Mouse (Mus musculus): ENCODE data around the gene Nudt10. TPM values are rescaled to one million over a fixed set of nuclear protein-coding genes. Genes with fewer than 3 reads are reported as not detected.
"Not testable (repeated sequence)": the region's sequence is repeated elsewhere in the genome, so short reads cannot be mapped to it uniquely, and the experiment has no call there.

The Nudt10 gene
- polyA plus RNA-seq (2012; rRNA removed) = 41.2 and 43.8 TPM in 2 replicates

DNA sequence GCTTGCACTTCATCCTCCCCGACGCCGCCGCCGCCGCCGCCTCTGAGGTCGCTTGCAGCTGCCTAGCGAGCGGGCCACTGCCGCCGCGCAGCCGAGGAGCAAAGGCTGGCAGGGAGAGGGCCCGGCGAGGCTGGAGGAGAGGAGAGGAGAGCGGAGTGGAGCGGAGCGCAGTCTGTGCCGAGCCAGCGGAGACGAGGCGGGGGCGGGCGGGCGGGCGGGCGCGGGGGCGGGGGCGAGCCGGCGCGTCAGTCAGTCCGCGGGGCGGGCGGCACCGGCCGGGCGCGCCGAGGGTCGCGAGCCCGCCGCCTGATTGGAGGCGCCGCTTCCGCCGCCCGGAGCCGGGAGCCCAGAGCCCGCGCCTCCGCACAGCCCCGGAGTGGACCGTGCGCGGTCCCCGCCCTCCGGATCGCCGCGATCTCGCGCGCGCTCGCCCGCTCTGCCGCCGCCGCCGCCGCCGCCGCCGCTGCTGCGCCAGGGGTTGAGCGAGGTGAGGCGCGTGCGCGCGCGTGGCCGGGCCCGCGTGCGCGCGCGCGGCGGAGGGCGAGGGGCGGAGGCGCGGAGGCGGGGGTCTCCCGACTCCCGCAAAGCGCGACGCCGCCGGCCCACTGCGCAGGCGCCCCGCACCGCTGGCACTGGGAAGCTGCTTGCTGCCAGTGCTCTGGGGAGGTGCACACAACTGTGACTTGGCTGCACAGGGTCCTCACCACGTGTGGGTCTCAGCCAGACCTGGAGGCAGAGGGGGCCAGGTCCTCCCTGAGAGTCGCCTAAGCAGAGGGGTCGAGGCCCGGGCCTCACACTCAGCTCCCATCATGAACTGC is at the start of gene Nudt10:
TSS of gene Nudt10 (minus strand) at position 193 of the 818 bp plus-strand sequence.
- DNase-seq (ENCODE audit: low read depth) = not testable (repeated sequence)

DNA sequence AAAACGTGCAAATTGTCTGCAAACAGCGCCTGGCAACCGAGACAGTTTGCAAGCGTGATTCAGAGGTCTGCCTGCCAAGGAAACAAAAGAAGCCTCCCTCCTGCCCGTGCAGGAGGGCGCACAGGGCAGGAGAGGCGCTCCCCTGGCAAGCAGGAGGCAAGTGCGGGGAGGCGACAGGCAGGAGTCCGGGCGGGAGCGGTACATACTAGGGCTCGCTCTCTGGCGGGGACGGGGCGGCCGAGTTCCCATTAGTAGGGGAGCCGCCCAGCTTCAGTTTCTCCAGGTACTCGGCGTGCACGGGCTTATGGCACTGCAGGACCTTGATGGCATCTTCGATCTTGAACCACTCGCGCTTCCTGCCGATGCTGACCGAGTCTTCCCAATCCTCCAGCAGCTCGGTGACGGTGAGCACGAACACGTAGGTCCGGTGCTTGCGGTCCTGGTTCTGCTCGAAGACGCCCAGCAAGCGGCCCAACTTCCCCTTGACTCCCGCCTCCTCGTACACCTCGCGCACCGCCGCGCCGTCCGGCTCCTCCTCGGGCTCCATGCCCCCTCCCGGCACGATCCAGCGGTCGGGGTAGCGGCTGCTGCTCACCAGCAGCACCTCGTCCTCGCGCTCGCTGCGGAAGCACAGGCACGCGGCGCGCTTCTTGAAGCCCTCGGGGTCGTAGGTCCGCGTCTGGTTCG is 536 bp downstream of the Nudt10 start:
- DNase-seq (ENCODE audit: low read depth) = peak; percentile 3

DNA sequence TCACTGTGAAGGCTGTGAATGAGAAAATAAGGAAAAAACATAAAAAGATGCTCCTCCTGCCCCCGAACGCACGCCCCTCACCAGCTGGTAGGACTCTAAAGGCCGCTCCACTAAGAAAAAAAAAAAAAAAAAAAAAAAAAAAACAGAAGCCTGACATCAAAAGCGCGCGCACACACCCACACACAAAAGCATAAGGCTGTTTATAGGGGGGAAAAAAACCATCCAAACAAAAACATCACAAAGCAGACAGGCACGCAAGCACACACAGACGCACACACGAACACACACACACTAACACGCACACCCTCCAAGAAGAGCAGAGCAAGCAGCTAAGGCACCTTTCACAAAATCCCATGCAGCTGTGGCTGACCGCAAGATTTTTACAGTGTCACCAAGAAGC is 1.1 kb downstream of the Nudt10 start:
- DNase-seq (ENCODE audit: low read depth) = peak; percentile 55
- TF ChIP-seq POLR2A (IDR thresholded peaks at IDR 0.05; ENCODE audit: borderline replicate concordance, extremely low read depth, insufficient read depth, insufficient read length, poor library complexity, severe bottlenecking) (no peak), CTCF (IDR thresholded peaks at IDR 0.05; ENCODE audit: borderline replicate concordance, extremely low read depth, insufficient read depth, insufficient read length) (no peak)

Other genes with a start within 250 kb of the Nudt10 start
- 36.6 and 40.2 TPM in 2 replicates for gene Nudt11, start 125.6 kb downstream of the Nudt10 start, polyA plus RNA-seq (2012; rRNA removed)
- gene AU022751, start 89.6 kb downstream of the Nudt10 start, polyA plus RNA-seq (2012; rRNA removed) = 0.55 and 1.00 TPM in 2 replicates
- 0.08 and 0.23 TPM in 2 replicates for gene Bmp15, start 147.7 kb upstream of the Nudt10 start, polyA plus RNA-seq (2012; rRNA removed)
- 1.6 and 3.7 TPM in 2 replicates for gene Shroom4, start 226.8 kb upstream of the Nudt10 start, polyA plus RNA-seq (2012; rRNA removed)

All from brain, embryonic 14.5 days (tissue).